Mouse (Mus musculus) lung, embryonic 16.5 days (tissue): Measurements from ENCODE around the gene Dynlrb1. TPM values are rescaled to one million over a fixed set of nuclear protein-coding genes. Genes with fewer than 3 reads are reported as not detected.

Experiments used
- ATAC-seq: fragments of 200-750 bp; cut with Nextera tagmentation; 2 replicates; pipeline ENCODE4 v1.8.0; 2017; ENCODE audit warnings: low read depth, mild to moderate bottlenecking, moderate library complexity
- H3K27ac ChIP-seq: fragments of 300-500 bp; sonication (generic); 2 replicates; pipeline ENCODE4 v1.5.1; 2014; ENCODE audit warnings: mild to moderate bottlenecking, control low read depth, low read length
- H3K27me3 ChIP-seq: fragments of 300-500 bp; sonication (generic); 2 replicates; pipeline ENCODE4 v1.6.1; 2014; ENCODE audit warnings: low read depth, low read length, mixed read lengths; ENCODE audit not compliant: control insufficient read depth, insufficient read depth
- H3K36me3 ChIP-seq: fragments of 300-500 bp; sonication (generic); 2 replicates; pipeline ENCODE4 v1.6.1; 2014; ENCODE audit warnings: low read length; ENCODE audit not compliant: control insufficient read depth, insufficient read depth
- H3K4me1 ChIP-seq: fragments of 300-500 bp; sonication (generic); replicated peaks from 2 replicates; pipeline ENCODE4 v1.6.1; 2014; ENCODE audit warnings: low read length, mixed read lengths; ENCODE audit not compliant: control insufficient read depth, insufficient read depth
- H3K4me2 ChIP-seq: fragments of 300-500 bp; sonication (generic); 2 replicates; pipeline ENCODE4 v1.6.1; 2014; ENCODE audit warnings: low read depth, low read length, control low read depth
- H3K4me3 ChIP-seq: fragments of 300-500 bp; sonication (generic); 2 replicates; pipeline ENCODE4 v1.5.1; 2014; ENCODE audit warnings: mild to moderate bottlenecking, low read length, control low read depth
- H3K9ac ChIP-seq: fragments of 300-500 bp; sonication (generic); 2 replicates; pipeline ENCODE4 v1.6.1; 2014; ENCODE audit warnings: low read length, control low read depth
- H3K9me3 ChIP-seq: fragments of 300-500 bp; sonication (generic); 2 replicates; pipeline ENCODE4 v1.6.1; 2016; ENCODE audit warnings: low read length; ENCODE audit not compliant: control insufficient read depth
- WGBS: fragments of 180-500 bp; shearing (Covaris S2); extraction: QIAGEN DNeasy Blood & Tissue Kit; methylation state at CpG from one replicate; pipeline ENCODE4 v1.1.7; 2014; 5-methylcytosine and 5-hydroxymethylcytosine counted together
- polyA plus RNA-seq: library from polyadenylated mRNA; unstranded; fragments of >200 nt; fragmentation: Nextera tagmentation; extraction: Ambion mirVana; gene quantifications from 2 replicates; pipeline ENCODE4 v1.2.1, GENCODE M21; 2015

Dynlrb1 gene
- polyA plus RNA-seq, 1 experiment from 2014 or later, result 385 TPM

- Histone ChIP-seq H3K4me1 (no peaks in the 10 kb centered on the region), H3K4me3 (no peak overlapping the region), H3K9me3 (no peaks in the 10 kb centered on the region), H3K9ac (no peak overlapping the region), H3K4me2 (no peak overlapping the region), H3K36me3 (peaks cover 10% of the 10 kb centered on the region), H3K27ac (no peak overlapping the region), H3K27me3 (no peaks in the 10 kb centered on the region)
- no peak for ATAC-seq
- 84% methylated on average over 8 of the region's 8 CpGs for WGBS
Measured at GRCm38 (mm10) chr2:155290066-155290465, 53.7 kb downstream of the Dynlrb1 start.

GRCm38 (mm10) chr2:155293382-155293781 lies 57.0 kb downstream of the Dynlrb1 start:
- no peaks in the 10 kb centered on the region for H3K4me1 ChIP-seq
- peaks cover 26% of the 10 kb centered on the region for H3K36me3 ChIP-seq
- H3K9me3 ChIP-seq, result no peaks in the 10 kb centered on the region
- H3K4me3 ChIP-seq, result no peak overlapping the region
- H3K9ac ChIP-seq, result no peak overlapping the region
- no peak for ATAC-seq
- no peak overlapping the region for H3K27ac ChIP-seq
- WGBS, result 72% methylated on average over 2 of the region's 2 CpGs
- no peak overlapping the region for H3K4me2 ChIP-seq
- no peaks in the 10 kb centered on the region for H3K27me3 ChIP-seq

GRCm38 (mm10) chr2:155293946-155294345 lies 57.6 kb downstream of the Dynlrb1 start:
- Histone ChIP-seq H3K36me3 (peaks cover 28% of the 10 kb centered on the region), H3K27me3 (no peaks in the 10 kb centered on the region), H3K4me3 (no peak overlapping the region), H3K4me2 (no peak overlapping the region), H3K27ac (no peak overlapping the region), H3K9me3 (no peaks in the 10 kb centered on the region), H3K9ac (no peak overlapping the region), H3K4me1 (no peaks in the 10 kb centered on the region)
- WGBS, result 88% methylated on average over 4 of the region's 4 CpGs
- no peak for ATAC-seq

GRCm38 (mm10) chr2:155295453-155295852 lies 59.1 kb downstream of the Dynlrb1 start:
- Histone ChIP-seq H3K9me3 (no peaks in the 10 kb centered on the region), H3K27ac (no peak overlapping the region), H3K36me3 (peaks cover 26% of the 10 kb centered on the region), H3K4me2 (no peak overlapping the region), H3K4me3 (no peak overlapping the region), H3K9ac (no peak overlapping the region), H3K4me1 (no peaks in the 10 kb centered on the region; the same call in 1 of the 2 replicates), H3K27me3 (no peaks in the 10 kb centered on the region)
- WGBS, result 85% methylated on average over 6 of the region's 6 CpGs
- no peak for ATAC-seq

GRCm38 (mm10) chr2:155299563-155299962 lies 63.2 kb downstream of the Dynlrb1 start:
- Histone ChIP-seq H3K36me3 (peaks cover 17% of the 10 kb centered on the region), H3K4me2 (no peak overlapping the region), H3K9ac (no peak overlapping the region), H3K4me1 (no peaks in the 10 kb centered on the region; the same call in 1 of the 2 replicates), H3K27ac (0 out of 2 replicates have a peak overlapping the region, but pooled peaks have one; percentile 13), H3K27me3 (no peaks in the 10 kb centered on the region), H3K9me3 (no peaks in the 10 kb centered on the region), H3K4me3 (no peak overlapping the region)
- 59% methylated on average over 4 of the region's 4 CpGs for WGBS
- peak; percentile 54; the same call in 1 of the 2 replicates for ATAC-seq

Other genes with a start within 250 kb of the Dynlrb1 start
- 0.21 and 0.35 TPM in 2 replicates for gene Gm14226, start 218.3 kb upstream of the Dynlrb1 start, polyA plus RNA-seq
- gene Ahcy, start 162.0 kb upstream of the Dynlrb1 start, polyA plus RNA-seq, result 50.9 and 51.0 TPM in 2 replicates
- 54.4 and 55.6 TPM in 2 replicates for gene Itch, start 103.0 kb upstream of the Dynlrb1 start, polyA plus RNA-seq
- gene Map1lc3a, start 39.8 kb downstream of the Dynlrb1 start, polyA plus RNA-seq, result 160 and 185 TPM in 2 replicates
- gene Pigu, start 120.9 kb downstream of the Dynlrb1 start, polyA plus RNA-seq, result 50.0 and 54.9 TPM in 2 replicates
- gene Trp53inp2, start 144.5 kb downstream of the Dynlrb1 start, polyA plus RNA-seq, result 20.3 and 22.8 TPM in 2 replicates
- gene Ncoa6, start 237.4 kb downstream of the Dynlrb1 start, polyA plus RNA-seq, result 16.5 and 18.0 TPM in 2 replicates